Mouse (Mus musculus): ENCODE results near the gene Srgap2.

Gene Srgap2

GRCm38 (mm10) chr1:131527281-131528080, at the start of gene Srgap2, which contains the start of gene Fam72a:
Srgap2 (minus strand) TSS chr1:131527352.
Fam72a (plus strand) TSS chr1:131527903.
- peak; percentile 92 for DNase-seq (ENCODE audit: low spot score)

GRCm38 (mm10) chr1:131573721-131574120, 46.6 kb upstream of the Srgap2 start:
- no peak for DNase-seq (ENCODE audit: low spot score)

- DNase-seq (ENCODE audit: low spot score) = no peak
These were observed 43.2 kb upstream of the Srgap2 start for GRCm38 (mm10) chr1:131570391-131570790.

GRCm38 (mm10) chr1:131569721-131570120, 42.6 kb upstream of the Srgap2 start:
- DNase-seq (ENCODE audit: low spot score) = no peak

- DNase-seq (ENCODE audit: low spot score) = peak; percentile 3
These were observed 38.9 kb upstream of the Srgap2 start for GRCm38 (mm10) chr1:131566056-131566455.

- DNase-seq (ENCODE audit: low spot score) = no peak
These were observed 34.9 kb upstream of the Srgap2 start for GRCm38 (mm10) chr1:131562081-131562480.

GRCm38 (mm10) chr1:131560500-131560899, 33.3 kb upstream of the Srgap2 start:
- no peak for DNase-seq (ENCODE audit: low spot score)

- peak; percentile 46 for DNase-seq (ENCODE audit: low spot score)
These were observed 28.1 kb upstream of the Srgap2 start for GRCm38 (mm10) chr1:131555042-131555812.

- no peak for DNase-seq (ENCODE audit: low spot score)
These were observed 26.3 kb upstream of the Srgap2 start for GRCm38 (mm10) chr1:131553428-131553827.

GRCm38 (mm10) chr1:131551956-131552355, 24.8 kb upstream of the Srgap2 start:
- DNase-seq (ENCODE audit: low spot score) = no peak

- no peak for DNase-seq (ENCODE audit: low spot score)
These were observed 21.6 kb upstream of the Srgap2 start for GRCm38 (mm10) chr1:131548494-131549365.

- DNase-seq (ENCODE audit: low spot score) = no peak
These were observed 19.9 kb upstream of the Srgap2 start for GRCm38 (mm10) chr1:131546798-131547690.

GRCm38 (mm10) chr1:131543886-131544565, 16.9 kb upstream of the Srgap2 start:
- DNase-seq (ENCODE audit: low spot score) = no peak

GRCm38 (mm10) chr1:131541903-131542302, 14.8 kb upstream of the Srgap2 start:
- DNase-seq (ENCODE audit: low spot score) = no peak

- no peak for DNase-seq (ENCODE audit: low spot score)
These were observed 14.3 kb upstream of the Srgap2 start for GRCm38 (mm10) chr1:131541431-131541830.

GRCm38 (mm10) chr1:131540795-131541194, 13.6 kb upstream of the Srgap2 start:
- DNase-seq (ENCODE audit: low spot score) = no peak

- DNase-seq (ENCODE audit: low spot score) = no peak
These were observed 12.6 kb upstream of the Srgap2 start for GRCm38 (mm10) chr1:131539771-131540170.

GRCm38 (mm10) chr1:131528561-131529166, 1.5 kb upstream of the Srgap2 start:
- DNase-seq (ENCODE audit: low spot score) = no peak

- no peak for DNase-seq (ENCODE audit: low spot score)
These were observed 942 bp upstream of the Srgap2 start for GRCm38 (mm10) chr1:131528081-131528507.
